ENCODE assay signal across 16 mouse cellular contexts in the genomic region with DNA sequence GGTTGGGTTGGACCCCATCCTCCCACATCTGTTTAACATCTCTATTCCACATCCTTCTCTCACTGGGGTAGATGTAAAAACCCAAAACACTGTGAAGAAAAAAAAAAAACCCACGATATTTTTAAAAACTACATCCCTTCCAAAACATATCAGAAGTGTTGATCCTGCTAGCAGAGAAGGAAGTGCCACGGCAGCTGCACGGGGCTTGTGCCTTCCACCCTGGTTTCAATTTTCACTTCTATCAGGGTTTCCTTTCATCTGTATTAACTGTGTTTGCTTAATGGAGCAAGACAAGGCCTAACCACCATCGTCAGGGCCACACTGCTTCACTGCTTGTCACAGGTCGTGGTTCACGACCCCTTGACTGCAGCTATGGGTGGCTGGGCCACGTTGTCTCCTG. TPM values are rescaled to one million over a fixed set of nuclear protein-coding genes. Genes with fewer than 3 reads are reported as not detected.
DNase-seq lines count a peak whose midpoint lies in the region; ATAC-seq and TF ChIP-seq lines count a peak whose summit lies in the region.
"Had no signal": no experiment of that assay in that cellular context is flagged by ENCODE, and none has a peak within 500 bp of the region (broad histone marks: within the 10 kb centered on the region; RNA-seq: fewer than 3 reads in every experiment).

No protein-coding gene starts in this region.

- peaks cover 24% of the 10 kb centered on the region for H3K4me1 ChIP-seq in kidney, embryonic 16.5 days (ENCODE audit: insufficient read depth, low read length)
- H3K4me1 ChIP-seq in embryonic facial prominence, embryonic 14.5 days (ENCODE audit: control insufficient read depth, insufficient read depth, low read length), result peaks cover 4% of the 10 kb centered on the region; the same call in 1 of the 2 replicates
- no peaks in the 10 kb centered on the region for H3K4me1 ChIP-seq in small intestine, adult 2 months (ENCODE audit: control insufficient read depth, insufficient read depth, insufficient read length, low read length)
- H3K4me1 ChIP-seq in forebrain, postnatal 0 days (ENCODE audit: insufficient read depth), result 0 out of 2 replicates have a peak, but pooled peaks cover 3% of the 10 kb centered on the region

- H3K27me3 ChIP-seq in kidney, embryonic 16.5 days (ENCODE audit: insufficient read depth, low read length), result 0 out of 2 replicates have a peak, but pooled peaks cover 2% of the 10 kb centered on the region
- H3K27me3 ChIP-seq in embryonic facial prominence, embryonic 14.5 days (replicated peaks; ENCODE audit: control insufficient read depth, insufficient read depth, low read length), result no peaks in the 10 kb centered on the region; the same call in 1 of the 2 replicates
- H3K27me3 ChIP-seq in small intestine, adult 2 months (ENCODE audit: control insufficient read depth, insufficient read depth, low read length), result no peaks in the 10 kb centered on the region
- no peaks in the 10 kb centered on the region for H3K27me3 ChIP-seq in forebrain, postnatal 0 days (ENCODE audit: insufficient read depth, low read length)

- peak overlapping the region; percentile 63 for H3K27ac ChIP-seq in kidney, embryonic 16.5 days (ENCODE audit: low read length)
- no peak overlapping the region for H3K27ac ChIP-seq in embryonic facial prominence, embryonic 14.5 days (replicated peaks; ENCODE audit: low read depth, low read length)
- peak overlapping the region; percentile 40 for H3K27ac ChIP-seq in small intestine, adult 2 months (ENCODE audit: insufficient read depth, low read depth, low read length)
- H3K27ac ChIP-seq in forebrain, postnatal 0 days (ENCODE audit: low read depth, low read length), result no peak overlapping the region
- H3K27ac ChIP-seq: forebrain, embryonic 10.5 days; limb, embryonic 13.5 days had no signal

- 10% methylated on average over 7 of the region's 7 CpGs for WGBS in kidney, embryonic 16.5 days
- 10% methylated on average over 7 of the region's 7 CpGs for WGBS in embryonic facial prominence, embryonic 14.5 days
- 20% methylated on average over 7 of the region's 7 CpGs for WGBS in small intestine, adult 2 months
- 25% methylated on average over 7 of the region's 7 CpGs for WGBS in forebrain, postnatal 0 days

- no peak for DNase-seq in kidney, postnatal 14 days
- DNase-seq in embryonic facial prominence, embryonic 14.5 days (ENCODE audit: low spot score), result peak; percentile 22
- DNase-seq in cerebellum, postnatal 10 days, result no peak
- no peak for DNase-seq in forebrain, postnatal 0 days
- DNase-seq in adrenal gland, postnatal 25 days, result no peak
- DNase-seq: cerebellum, postnatal 25 days; gastrocnemius, postnatal 25 days; heart, postnatal 14 days; kidney, postnatal 36 days had no signal

- TF ChIP-seq POLR2A in small intestine, adult 2 months (IDR thresholded peaks at IDR 0.05; ENCODE audit: low read depth, low read length), result no peak

- no peak overlapping the region for H3K4me2 ChIP-seq in kidney, embryonic 16.5 days (replicated peaks; ENCODE audit: low read depth, low read length)
- H3K4me2 ChIP-seq in embryonic facial prominence, embryonic 14.5 days (ENCODE audit: low read depth, low read length), result no peak overlapping the region
- H3K4me2 ChIP-seq in forebrain, postnatal 0 days (ENCODE audit: low read depth), result no peak overlapping the region
- H3K4me2 ChIP-seq: limb, embryonic 13.5 days had no signal

- H3K4me3 ChIP-seq in kidney, embryonic 16.5 days (ENCODE audit: low read length), result no peak overlapping the region
- H3K4me3 ChIP-seq in embryonic facial prominence, embryonic 14.5 days (ENCODE audit: low read depth, low read length), result no peak overlapping the region
- H3K4me3 ChIP-seq in small intestine, adult 2 months (ENCODE audit: low read depth, low read length), result no peak overlapping the region
- no peak overlapping the region for H3K4me3 ChIP-seq in forebrain, postnatal 0 days (ENCODE audit: low read depth, low read length)
- H3K4me3 ChIP-seq: forebrain, embryonic 10.5 days; limb, embryonic 13.5 days; myocyte had no signal

- no peak for ATAC-seq in kidney, embryonic 16.5 days (ENCODE audit: low FRiP score, low TSS enrichment)
- peak; percentile 64 for ATAC-seq in CD4-positive, CD25-positive, alpha-beta regulatory T cell, adult 4 months
- no peak for ATAC-seq in embryonic facial prominence, embryonic 14.5 days (ENCODE audit: low read depth)
- no peak for ATAC-seq in forebrain, postnatal 0 days
- ATAC-seq: lung, postnatal 0 days had no signal

- H3K9ac ChIP-seq in kidney, embryonic 16.5 days (replicated peaks; ENCODE audit: low read length), result no peak overlapping the region
- no peak overlapping the region for H3K9ac ChIP-seq in embryonic facial prominence, embryonic 14.5 days (ENCODE audit: low read depth, low read length)
- no peak overlapping the region for H3K9ac ChIP-seq in forebrain, postnatal 0 days
- H3K9ac ChIP-seq: limb, embryonic 13.5 days had no signal

- H3K36me3 ChIP-seq in kidney, embryonic 16.5 days (ENCODE audit: insufficient read depth, low read length), result no peaks in the 10 kb centered on the region
- H3K36me3 ChIP-seq in embryonic facial prominence, embryonic 14.5 days (ENCODE audit: control insufficient read depth, insufficient read depth, low read length), result no peaks in the 10 kb centered on the region
- H3K36me3 ChIP-seq in small intestine, adult 2 months (ENCODE audit: control insufficient read depth, insufficient read depth, low read length), result no peaks in the 10 kb centered on the region
- H3K36me3 ChIP-seq in forebrain, postnatal 0 days (ENCODE audit: insufficient read depth), result no peaks in the 10 kb centered on the region
- H3K36me3 ChIP-seq: forebrain, embryonic 10.5 days; limb, embryonic 13.5 days had no signal

- no peaks in the 10 kb centered on the region for H3K9me3 ChIP-seq in kidney, embryonic 16.5 days (ENCODE audit: low read length)
- no peaks in the 10 kb centered on the region for H3K9me3 ChIP-seq in embryonic facial prominence, embryonic 14.5 days (ENCODE audit: control insufficient read depth, low read length)
- no peaks in the 10 kb centered on the region for H3K9me3 ChIP-seq in forebrain, postnatal 0 days (ENCODE audit: low read length)
- H3K9me3 ChIP-seq: forebrain, embryonic 10.5 days; limb, embryonic 13.5 days had no signal

- TF ChIP-seq CTCF in small intestine, adult 2 months (IDR thresholded peaks at IDR 0.05; ENCODE audit: extremely low read depth, insufficient read length, insufficient replicate concordance, low read depth, low read length), result no peak
- no peak for TF ChIP-seq CTCF in forebrain, postnatal 0 days (IDR thresholded peaks at IDR 0.05; ENCODE audit: low read depth)

RNA-seq across cellular contexts. Expression of gene Grb7, which starts 46.8 kb away (rescaled TPM):
- 86.2 and 87.7 TPM in 2 replicates for polyA plus RNA-seq in kidney, embryonic 16.5 days (2015; fragmentation: Nextera tagmentation; extraction: Ambion mirVana)
- 1 to 10 TPM; 3.6 to 6.2 TPM for polyA plus RNA-seq in CD4-positive, CD25-positive, alpha-beta regulatory T cell, adult 4 months (2017; shearing (Covaris generic))
- polyA plus RNA-seq in embryonic facial prominence, embryonic 14.5 days (2014; fragmentation: Nextera tagmentation; extraction: Ambion mirVana), result 8.3 and 8.8 TPM in 2 replicates
- polyA plus RNA-seq in small intestine, adult 2 months (2012; rRNA removed), result 33.0 and 137 TPM in 2 replicates
- total RNA-seq in forebrain, postnatal 0 days (2014; rRNA removed), result 1.2 and 2.1 TPM in 2 replicates
- polyA plus RNA-seq in forebrain, postnatal 0 days (2015; fragmentation: Nextera tagmentation; extraction: Ambion mirVana), result 0.88 and 1.3 TPM in 2 replicates
- total RNA-seq in adrenal gland, postnatal 25 days (2021), result 1.0 TPM in 1 of 2 replicates, not detected in the other
- polyA plus RNA-seq: myocyte had no signal

RNA-seq across cellular contexts. Expression of gene Ikzf3, which starts 52.9 kb away (rescaled TPM):
- 0.44 and 0.54 TPM in 2 replicates for polyA plus RNA-seq in kidney, embryonic 16.5 days (2015; fragmentation: Nextera tagmentation; extraction: Ambion mirVana)
- polyA plus RNA-seq in CD4-positive, CD25-positive, alpha-beta regulatory T cell, adult 4 months (2017; shearing (Covaris generic)), result 10 to 100 TPM; 77.0 to 98.7 TPM
- 0.18 and 0.21 TPM in 2 replicates for polyA plus RNA-seq in embryonic facial prominence, embryonic 14.5 days (2014; fragmentation: Nextera tagmentation; extraction: Ambion mirVana)
- polyA plus RNA-seq in small intestine, adult 2 months (2012; rRNA removed), result 6.6 and 9.7 TPM in 2 replicates
- 0.14 and 0.15 TPM in 2 replicates for total RNA-seq in forebrain, postnatal 0 days (2014; rRNA removed)
- 0.21 and 0.23 TPM in 2 replicates for polyA plus RNA-seq in forebrain, postnatal 0 days (2015; fragmentation: Nextera tagmentation; extraction: Ambion mirVana)
- 0.30 TPM in 1 of 2 replicates, not detected in the other for total RNA-seq in adrenal gland, postnatal 25 days (2021)
- polyA plus RNA-seq: myocyte had no signal

RNA-seq across cellular contexts. Expression of gene Mien1, which starts 54.2 kb away (rescaled TPM):
- polyA plus RNA-seq in kidney, embryonic 16.5 days (2015; fragmentation: Nextera tagmentation; extraction: Ambion mirVana), result 108 and 113 TPM in 2 replicates
- polyA plus RNA-seq in CD4-positive, CD25-positive, alpha-beta regulatory T cell, adult 4 months (2017; shearing (Covaris generic)), result 100 to 1,000 TPM; 150 to 155 TPM
- 92.4 and 102 TPM in 2 replicates for polyA plus RNA-seq in embryonic facial prominence, embryonic 14.5 days (2014; fragmentation: Nextera tagmentation; extraction: Ambion mirVana)
- polyA plus RNA-seq in small intestine, adult 2 months (2012; rRNA removed), result 17.2 and 37.7 TPM in 2 replicates
- 73.1 and 105 TPM in 2 replicates for total RNA-seq in forebrain, postnatal 0 days (2014; rRNA removed)
- polyA plus RNA-seq in forebrain, postnatal 0 days (2015; fragmentation: Nextera tagmentation; extraction: Ambion mirVana), result 272 and 326 TPM in 2 replicates
- total RNA-seq in adrenal gland, postnatal 25 days (2021), result 80.3 and 84.7 TPM in 2 replicates

RNA-seq across cellular contexts. Expression of gene Zpbp2, which starts 57.9 kb away (rescaled TPM):
- 0.87 TPM in 1 of 2 replicates, not detected in the other for polyA plus RNA-seq in kidney, embryonic 16.5 days (2015; fragmentation: Nextera tagmentation; extraction: Ambion mirVana)
- polyA plus RNA-seq in CD4-positive, CD25-positive, alpha-beta regulatory T cell, adult 4 months (2017; shearing (Covaris generic)), result 1 to 10 TPM; 5.0 to 6.0 TPM
- 0.21 TPM in 1 of 2 replicates, not detected in the other for polyA plus RNA-seq in embryonic facial prominence, embryonic 14.5 days (2014; fragmentation: Nextera tagmentation; extraction: Ambion mirVana)
- not detected in 2 replicates for polyA plus RNA-seq in small intestine, adult 2 months (2012; rRNA removed)
- not detected in 2 replicates for total RNA-seq in forebrain, postnatal 0 days (2014; rRNA removed)
- polyA plus RNA-seq in forebrain, postnatal 0 days (2015; fragmentation: Nextera tagmentation; extraction: Ambion mirVana), result not detected in 2 replicates
- total RNA-seq in adrenal gland, postnatal 25 days (2021), result 0.70 TPM in 1 of 2 replicates, not detected in the other
- total RNA-seq: gastrocnemius, postnatal 25 days; heart, postnatal 14 days had no signal
- polyA plus RNA-seq: myocyte had no signal

Comparison
In these comparisons a context has a peak if more than half of its experiments do, and no peak if none do; other contexts are left out.
1. H3K27ac ChIP-seq: peak in kidney, embryonic 16.5 days (single experiment) and small intestine, adult 2 months (single experiment); none in embryonic facial prominence, embryonic 14.5 days (single experiment) and forebrain, postnatal 0 days (single experiment).